Mouse (Mus musculus) cerebellum, adult 9-10 months (tissue): ENCODE data around the gene Olfr827.
A peak's percentile ranks its signal among the peaks of the same experiment; 100 is the strongest.

ENCODE experiments used
- DNase-seq: peaks from one replicate; pipeline ENCODE4 v3.0.0; 2022

Olfr827 gene

GRCm38 (mm10) chr10:130214303-130214702 lies at the start of gene Olfr827:
TSS of gene Olfr827 (minus strand) at chr10:130214403.
- no peak for DNase-seq

GRCm38 (mm10) chr10:130263203-130263602 lies 49.0 kb upstream of the Olfr827 start:
- peak; percentile 75 for DNase-seq

GRCm38 (mm10) chr10:130259483-130259882 lies 45.3 kb upstream of the Olfr827 start:
- DNase-seq = no peak

GRCm38 (mm10) chr10:130244271-130244670 lies 30.1 kb upstream of the Olfr827 start:
- DNase-seq = peak; percentile 39

GRCm38 (mm10) chr10:130238318-130239209 lies 24.4 kb upstream of the Olfr827 start:
- DNase-seq = no peak

GRCm38 (mm10) chr10:130234576-130234975 lies 20.4 kb upstream of the Olfr827 start:
- DNase-seq = no peak

GRCm38 (mm10) chr10:130232117-130232516 lies 17.9 kb upstream of the Olfr827 start:
- DNase-seq = no peak

GRCm38 (mm10) chr10:130229584-130229983 lies 15.4 kb upstream of the Olfr827 start:
- no peak for DNase-seq

GRCm38 (mm10) chr10:130228246-130228645 lies 14.0 kb upstream of the Olfr827 start:
- peak; percentile 42 for DNase-seq

GRCm38 (mm10) chr10:130225034-130225433 lies 10.8 kb upstream of the Olfr827 start:
- DNase-seq = no peak

- no peak for DNase-seq
These were observed 30.1 kb downstream of the Olfr827 start, which contains the start of gene Olfr826 for GRCm38 (mm10) chr10:130184086-130184485. TSS of gene Olfr826 (minus strand) at chr10:130184186.

- no peak for DNase-seq
These were observed 47.5 kb downstream of the Olfr827 start, which contains the start of gene Olfr825 for GRCm38 (mm10) chr10:130166666-130167065. TSS of gene Olfr825 (minus strand) at chr10:130166766.

- no peak for DNase-seq
These were observed 49.0 kb downstream of the Olfr827 start for GRCm38 (mm10) chr10:130165196-130165595.
